Mouse (Mus musculus) testis, adult 2 months (tissue): ENCODE measurements around the gene Ythdf1.

ENCODE experiments used
- CTCF ChIP-seq: fragments of 200-500 bp; IDR thresholded peaks from 2 replicates; pipeline ENCODE4 v1.5.1; 2012; ENCODE audit warnings: low read depth, mild to moderate bottlenecking, inconsistent platforms, low read length, moderate library complexity; ENCODE audit not compliant: control insufficient read depth, insufficient read depth, insufficient replicate concordance
- POLR2A ChIP-seq: fragments of 200-500 bp; IDR thresholded peaks from 2 replicates; pipeline ENCODE4 v1.6.1; 2012; ENCODE audit warnings: low read depth, mild to moderate bottlenecking, inconsistent platforms, low read length, moderate library complexity; ENCODE audit not compliant: control insufficient read depth

- TF ChIP-seq CTCF (no peak), POLR2A (no peak)
These were observed 42.0 kb upstream of the Ythdf1 start for GRCm38 (mm10) chr2:180962616-180963308.
